Mouse (Mus musculus) brown adipose tissue, adult 24 weeks (tissue): Measurements from ENCODE around the gene P3h4. TPM values are rescaled to one million over a fixed set of nuclear protein-coding genes. Genes with fewer than 3 reads are reported as not detected.

ENCODE experiments used
- H3K27ac ChIP-seq: fragments of 200-500 bp; replicated peaks from 2 replicates; pipeline ENCODE4 v1.5.1; 2012; ENCODE audit warnings: low read depth, mild to moderate bottlenecking, low read length
- H3K4me1 ChIP-seq: fragments of 200-500 bp; 2 replicates; pipeline ENCODE4 v1.6.1; 2012; ENCODE audit warnings: low read length, mixed read lengths; ENCODE audit not compliant: control insufficient read depth, insufficient read depth, insufficient read length
- H3K4me3 ChIP-seq: fragments of 200-500 bp; 2 replicates; pipeline ENCODE4 v1.5.1; 2012; ENCODE audit warnings: low read depth, mild to moderate bottlenecking, low read length, moderate library complexity; ENCODE audit not compliant: insufficient read depth
- polyA plus RNA-seq: library from polyadenylated mRNA; stranded (reverse); fragments of >200 nt; gene quantifications from 2 replicates; pipeline ENCODE4 v1.2.4, GENCODE M21; 2012; ENCODE audit not compliant: missing spikeins, insufficient read depth, insufficient read length

The P3h4 gene
- polyA plus RNA-seq, 1 experiment: 5.7 TPM

DNA sequence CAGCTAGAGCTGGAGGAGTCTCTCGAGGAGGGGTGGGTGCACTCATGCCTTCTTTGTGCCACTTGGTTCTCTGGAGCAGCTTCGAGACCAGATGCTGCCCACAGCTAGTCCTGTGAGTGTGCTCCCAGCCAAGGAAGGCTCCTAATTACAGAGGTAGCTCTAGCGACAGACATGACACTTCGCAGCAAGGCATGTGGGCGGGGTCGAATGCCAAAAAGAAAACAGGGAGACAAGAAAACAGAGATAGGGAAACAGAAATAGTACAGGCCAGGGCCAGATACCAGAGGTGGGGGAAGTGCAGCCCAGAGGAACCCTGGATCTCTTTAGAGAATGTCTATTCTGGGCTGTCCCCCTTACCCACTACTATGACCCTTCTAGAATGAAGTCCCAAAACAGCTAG is 12.4 kb downstream of the P3h4 start:
- Histone ChIP-seq H3K4me3 (no peak overlapping the region), H3K4me1 (peaks cover 12% of the 10 kb centered on the region; the same call in 1 of the 2 replicates), H3K27ac (no peak overlapping the region)

DNA sequence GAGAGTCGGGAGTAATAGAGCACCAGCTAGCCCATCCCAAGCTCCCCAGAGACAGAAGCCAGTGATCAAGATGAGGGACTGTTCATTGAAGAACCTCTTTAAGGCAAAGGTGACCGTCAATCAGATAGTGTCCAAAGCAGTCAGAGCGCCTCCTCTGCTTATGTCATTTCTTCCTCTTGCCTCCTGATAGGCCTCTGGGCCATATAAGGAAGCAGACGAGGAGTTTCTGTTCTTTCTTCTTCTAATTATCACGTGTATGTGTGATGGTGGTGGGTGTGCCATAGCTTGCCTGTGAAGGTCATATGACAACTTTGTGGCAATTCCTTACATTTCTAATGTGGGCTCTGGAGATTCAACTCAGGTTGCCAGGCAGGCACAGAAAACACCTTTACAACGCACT is 13.8 kb downstream of the P3h4 start:
- peaks cover 13% of the 10 kb centered on the region for H3K4me1 ChIP-seq
- H3K27ac ChIP-seq: peak overlapping the region; percentile 46
- no peak overlapping the region for H3K4me3 ChIP-seq

DNA sequence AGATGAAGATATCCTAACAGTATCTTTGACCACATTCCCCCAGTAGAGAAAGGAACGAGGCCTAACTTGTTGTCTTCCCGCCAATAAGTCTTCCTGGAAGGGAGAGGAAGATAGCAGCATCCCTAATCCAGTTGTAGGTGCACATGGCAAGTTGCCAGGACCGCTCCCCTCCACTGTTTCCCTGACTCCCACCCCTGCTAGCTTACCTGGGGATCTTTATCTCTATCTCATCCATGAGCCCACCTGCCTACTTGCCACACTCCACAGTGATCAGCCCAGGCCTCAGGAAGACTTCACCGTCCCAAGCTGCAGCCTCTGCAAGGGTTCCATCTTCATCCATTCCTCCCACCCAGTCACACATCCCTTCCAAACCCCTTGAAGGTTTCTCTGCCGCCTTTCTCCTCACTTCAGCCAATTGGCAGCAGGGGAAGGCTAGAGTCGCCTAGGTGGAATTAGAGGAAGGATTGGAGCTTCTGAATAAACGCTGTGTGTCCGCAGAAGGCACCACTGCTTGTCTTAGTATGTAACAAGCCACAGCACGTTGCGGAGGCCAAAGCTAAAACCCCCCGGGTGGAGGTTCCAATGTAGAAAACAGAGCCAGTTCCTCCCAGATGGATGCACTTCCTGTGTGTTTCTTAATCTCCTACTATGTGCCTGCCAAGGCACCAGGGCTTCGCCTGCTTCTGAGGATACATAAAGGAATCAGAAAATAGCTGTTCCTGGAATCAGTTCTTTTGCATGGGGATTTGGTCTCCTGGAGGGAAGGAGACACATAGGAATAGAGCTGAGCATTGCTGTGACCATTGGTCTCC is 14.7 kb downstream of the P3h4 start:
- Histone ChIP-seq H3K4me3 (no peak overlapping the region), H3K4me1 (peaks cover 17% of the 10 kb centered on the region), H3K27ac (peak overlapping the region; percentile 62)

DNA sequence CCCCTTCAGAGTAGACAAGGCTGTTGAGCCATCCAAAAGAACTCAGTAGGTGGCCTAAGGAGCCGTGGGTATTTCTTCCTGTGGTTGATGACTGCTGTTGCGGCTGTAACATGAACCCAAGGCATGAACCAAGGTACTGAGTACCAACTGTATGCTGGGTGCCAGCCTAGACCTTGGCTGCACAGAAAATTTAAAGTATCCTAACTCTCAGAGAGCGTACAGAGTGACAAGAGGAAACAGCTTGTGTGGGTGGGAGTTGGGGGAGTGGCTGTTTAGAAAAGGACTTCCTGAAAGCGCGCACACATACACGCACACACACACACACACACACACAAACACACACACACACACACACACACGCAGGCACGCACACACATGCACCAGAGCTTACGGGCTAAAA is 15.3 kb downstream of the P3h4 start:
- H3K27ac ChIP-seq: peak overlapping the region; percentile 62

GRCm38 (mm10) chr11:100398517-100398916 is 16.1 kb downstream of the P3h4 start:
- Histone ChIP-seq H3K27ac (no peak overlapping the region), H3K4me3 (no peak overlapping the region), H3K4me1 (peaks cover 25% of the 10 kb centered on the region)

More for the DNA sequence above, 15.3 kb downstream of the P3h4 start:
- H3K4me1 ChIP-seq: peaks cover 21% of the 10 kb centered on the region
- no peak overlapping the region for H3K4me3 ChIP-seq

DNA sequence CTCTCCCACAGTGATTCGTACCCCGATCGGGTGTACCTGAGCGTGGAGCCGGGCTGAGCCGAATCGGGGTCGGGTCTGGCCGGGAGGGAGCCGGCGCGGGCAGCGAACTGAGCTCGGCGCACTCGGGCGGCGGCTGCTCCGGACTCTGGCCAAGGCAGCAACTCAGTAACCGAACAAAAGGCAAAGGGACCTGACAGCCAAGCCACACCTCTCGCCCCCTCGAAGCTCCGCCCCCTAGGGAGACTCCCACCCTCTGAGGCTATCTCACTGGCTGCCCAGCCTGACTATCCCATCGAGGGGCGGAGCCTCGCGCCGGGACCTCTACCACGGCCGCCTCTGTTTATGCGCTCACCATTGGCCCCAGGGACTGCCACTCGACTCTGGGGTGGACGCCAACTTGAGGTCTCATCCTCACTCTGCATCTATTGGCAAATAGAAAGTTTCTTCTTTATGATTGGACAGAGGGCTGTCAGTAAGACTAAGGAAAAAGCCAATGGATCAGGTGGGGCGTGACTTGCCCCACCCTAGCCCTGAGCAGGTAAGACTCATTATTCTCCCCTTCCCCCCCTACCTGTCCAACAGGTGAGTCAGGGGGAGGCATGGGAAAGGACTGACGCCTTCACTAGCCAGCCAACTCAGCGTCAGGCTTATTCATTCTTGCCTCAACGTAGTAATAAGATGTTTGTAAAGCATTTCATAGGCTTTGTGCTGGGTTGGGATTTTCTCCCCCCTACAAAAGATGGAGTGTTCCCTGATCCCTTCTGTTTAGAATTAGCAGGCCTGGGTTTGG is 16.8 kb downstream of the P3h4 start, which contains the start of gene Jup:
TSS of gene Jup (minus strand) at position 164 of the 790 bp plus-strand sequence.
- H3K4me1 ChIP-seq: peaks cover 32% of the 10 kb centered on the region
- peak within 1 kb of the TSS; percentile 95 for H3K27ac ChIP-seq
- peak within 1 kb of the TSS; percentile 86 for H3K4me3 ChIP-seq

- Histone ChIP-seq H3K4me1 (peaks cover 32% of the 10 kb centered on the region), H3K27ac (peak overlapping the region; percentile 95), H3K4me3 (peak overlapping the region; percentile 86)
These were observed 17.6 kb downstream of the P3h4 start for GRCm38 (mm10) chr11:100396886-100397599.

DNA sequence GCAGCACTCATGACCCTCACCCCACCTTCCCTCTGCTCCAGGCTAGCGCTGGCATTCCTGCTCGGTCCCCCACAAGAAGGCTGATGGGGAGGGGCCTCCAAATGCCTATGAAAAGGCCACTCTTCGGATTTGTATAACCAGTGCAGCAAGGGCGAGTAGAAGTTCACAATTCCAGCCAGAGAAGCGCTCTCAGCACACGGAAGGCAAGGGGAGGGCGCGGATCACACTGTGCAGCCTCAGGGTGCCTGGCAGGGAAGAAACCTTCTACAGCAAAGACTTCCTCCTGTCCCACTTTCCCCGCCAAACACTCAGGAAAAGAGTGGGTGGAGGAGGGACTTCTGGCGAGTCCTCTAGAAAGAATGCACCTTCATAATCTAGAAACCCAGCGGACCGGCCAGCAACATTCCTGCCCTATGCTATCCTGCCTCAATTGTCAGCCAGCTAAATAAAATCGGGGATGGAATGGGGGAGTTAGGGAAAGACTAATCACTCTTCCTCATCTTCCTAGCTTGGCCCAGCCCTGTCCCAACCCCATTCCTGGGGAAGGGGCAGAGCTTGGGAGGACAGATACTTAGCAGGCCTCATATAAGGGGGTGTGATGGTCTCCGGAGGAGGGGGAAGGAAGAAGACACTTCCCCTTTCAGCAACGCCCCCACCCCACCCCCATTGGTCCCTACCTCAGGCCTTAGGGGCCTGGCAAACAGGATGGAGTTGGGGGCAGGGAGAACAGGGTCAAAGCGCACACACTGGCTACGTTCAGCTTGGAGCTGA is 18.6 kb downstream of the P3h4 start:
- Histone ChIP-seq H3K4me1 (peaks cover 35% of the 10 kb centered on the region), H3K4me3 (peak overlapping the region; percentile 86), H3K27ac (peak overlapping the region; percentile 95)

- peaks cover 34% of the 10 kb centered on the region for H3K4me1 ChIP-seq
- peak overlapping the region; percentile 95 for H3K27ac ChIP-seq
- peak overlapping the region; percentile 86 for H3K4me3 ChIP-seq
These were observed 19.4 kb downstream of the P3h4 start for GRCm38 (mm10) chr11:100395200-100395599.

GRCm38 (mm10) chr11:100394353-100395074 is 20.1 kb downstream of the P3h4 start:
- peak overlapping the region; percentile 86 for H3K4me3 ChIP-seq
- peak overlapping the region; percentile 84 for H3K27ac ChIP-seq
- H3K4me1 ChIP-seq: peaks cover 28% of the 10 kb centered on the region

DNA sequence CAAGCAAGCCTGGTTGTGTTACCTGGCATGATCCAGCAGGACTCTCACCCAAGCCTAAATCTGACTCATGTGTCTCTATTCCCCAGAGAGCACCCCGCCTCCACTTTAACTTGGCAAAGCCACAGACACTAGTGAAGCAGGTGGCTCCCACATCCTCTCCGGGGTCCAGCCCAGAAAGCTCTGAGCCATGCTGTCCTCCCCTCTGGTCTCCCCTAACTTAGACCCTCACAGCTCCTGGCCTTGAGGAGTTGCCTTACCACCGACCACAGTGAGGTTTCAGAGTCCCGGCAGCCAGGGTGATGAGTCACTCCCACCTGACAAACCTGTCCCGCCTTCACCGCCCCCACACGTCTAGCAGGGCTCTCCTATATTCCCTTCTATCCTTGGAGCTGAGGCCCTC is 20.9 kb downstream of the P3h4 start:
- Histone ChIP-seq H3K27ac (peak overlapping the region; percentile 83), H3K4me1 (peaks cover 25% of the 10 kb centered on the region), H3K4me3 (peak overlapping the region; percentile 30)

GRCm38 (mm10) chr11:100392958-100393357 is 21.7 kb downstream of the P3h4 start:
- Histone ChIP-seq H3K4me3 (peak overlapping the region; percentile 41), H3K27ac (peak overlapping the region; percentile 83), H3K4me1 (peaks cover 25% of the 10 kb centered on the region)

GRCm38 (mm10) chr11:100391884-100392345 is 22.7 kb downstream of the P3h4 start:
- peak overlapping the region; percentile 18; the same call in 1 of the 2 replicates for H3K4me3 ChIP-seq
- peak overlapping the region; percentile 55; the same call in 1 of the 2 replicates for H3K27ac ChIP-seq
- H3K4me1 ChIP-seq: peaks cover 30% of the 10 kb centered on the region
